Mouse (Mus musculus) left cerebral cortex, postnatal 4 days (tissue): ENCODE data around the gene S1pr5. TPM values are rescaled to one million over a fixed set of nuclear protein-coding genes. Genes with fewer than 3 reads are reported as not detected.
"Not testable (repeated sequence)": the region's sequence is repeated elsewhere in the genome, so short reads cannot be mapped to it uniquely, and the experiment has no call there.

Experiments
- DNase-seq: peaks from one replicate; pipeline ENCODE4 v3.0.0-alpha.2; 2022
- intact Hi-C: fragments of 180-260 bp; cut with DNase I; formaldehyde crosslinking; loops from one replicate; pipeline ENCODE4 v1.15.1; 2025
- total RNA-seq, 2 experiments: library from RNA; stranded (reverse); gene quantifications; 2 replicates each; pipeline ENCODE4 v1.2.3; 2021

The S1pr5 gene
- total RNA-seq, 2 experiments from 2014 or later = 2.5 to 2.8 TPM

DNA sequence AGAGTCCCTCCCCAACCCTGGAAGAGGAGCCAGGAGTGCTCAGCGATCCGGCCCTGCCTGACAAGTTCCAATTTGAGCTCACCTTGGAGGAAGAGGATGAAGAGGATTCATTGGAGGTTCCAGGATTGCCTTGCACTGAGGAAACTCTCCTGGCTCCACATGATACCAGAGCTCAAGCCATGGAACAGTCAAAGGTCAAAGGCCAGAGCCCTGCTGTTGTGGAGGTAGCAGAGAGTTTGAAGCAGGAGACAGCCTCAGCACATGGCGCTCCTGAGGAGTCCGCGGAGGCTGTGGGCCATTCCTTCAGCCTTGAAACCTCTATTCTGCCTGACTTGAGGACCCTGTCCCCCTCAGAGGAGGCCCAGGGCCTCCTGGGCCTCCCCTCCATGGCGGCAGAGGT is 37.4 kb downstream of the S1pr5 start:
- no peak for DNase-seq
- intact Hi-C loops = no loop called here

DNA sequence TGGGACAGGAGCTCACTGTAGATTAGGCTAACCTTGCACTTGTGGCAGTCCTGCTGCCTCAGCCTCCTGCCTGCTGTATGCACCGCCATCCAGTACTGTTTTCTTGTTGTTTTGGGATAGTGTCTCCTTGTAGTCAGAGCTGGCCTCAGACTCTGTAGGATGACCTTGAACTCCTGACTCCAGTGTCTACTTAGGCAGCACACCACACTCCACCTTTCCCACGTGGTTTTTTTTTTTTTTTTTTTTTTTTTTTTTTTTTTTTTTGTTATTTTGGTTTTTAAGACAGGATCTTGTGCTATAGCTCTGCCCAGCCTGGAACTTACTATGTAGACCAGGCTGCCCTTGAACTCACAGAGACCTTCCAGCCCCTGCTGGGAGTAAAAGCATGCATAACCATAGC is 39.6 kb downstream of the S1pr5 start:
- intact Hi-C loops = no loop called here
- DNase-seq = no peak

- DNase-seq = no peak
- intact Hi-C loops = no loop called here
Measured at GRCm38 (mm10) chr9:21206848-21207247, 41.4 kb downstream of the S1pr5 start.

- DNase-seq = peak; percentile 46
- intact Hi-C loops = no loop called here
Measured at GRCm38 (mm10) chr9:21204528-21205272, 43.5 kb downstream of the S1pr5 start.

DNA sequence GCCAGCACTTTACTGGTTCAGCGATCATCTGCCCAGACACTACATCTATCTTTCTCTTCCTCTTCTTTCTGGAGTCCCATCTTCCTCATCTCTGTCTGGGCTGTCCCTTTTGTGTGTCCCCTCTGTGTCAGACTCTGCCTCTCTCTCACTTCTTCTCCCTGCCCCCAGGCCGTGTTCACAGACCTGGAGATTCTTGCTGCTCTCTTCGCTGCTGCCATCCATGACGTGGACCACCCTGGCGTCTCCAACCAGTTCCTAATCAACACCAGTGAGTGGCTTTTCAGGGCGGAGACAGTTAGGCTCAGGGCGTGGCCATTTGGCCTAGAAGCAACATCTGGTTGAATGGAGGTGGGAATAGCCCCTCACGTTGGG is 44.1 kb downstream of the S1pr5 start:
- intact Hi-C loops = no loop called here

DNA sequence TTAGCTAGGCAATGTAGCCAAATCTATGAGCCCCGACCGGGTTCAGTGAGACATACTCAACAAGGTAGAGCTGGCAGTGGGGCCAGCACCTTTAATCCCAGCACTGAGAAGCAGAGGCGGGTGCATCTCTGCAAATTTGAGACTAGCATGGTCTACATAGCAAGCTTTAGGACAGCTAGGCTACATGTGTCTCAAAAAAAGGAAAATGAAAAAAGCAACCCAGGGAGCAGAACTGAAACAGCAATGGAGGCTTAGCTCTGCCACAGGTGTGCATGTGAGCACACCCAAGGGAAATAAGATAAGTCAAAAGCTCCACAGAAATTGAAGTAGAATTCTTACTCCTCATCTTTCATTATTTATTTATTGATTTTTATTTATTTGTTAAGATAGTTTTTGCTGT is 49.3 kb downstream of the S1pr5 start:
- intact Hi-C loops = no loop called here
- DNase-seq = no peak

More for the DNA sequence above, 44.1 kb downstream of the S1pr5 start:
- no peak for DNase-seq

DNA sequence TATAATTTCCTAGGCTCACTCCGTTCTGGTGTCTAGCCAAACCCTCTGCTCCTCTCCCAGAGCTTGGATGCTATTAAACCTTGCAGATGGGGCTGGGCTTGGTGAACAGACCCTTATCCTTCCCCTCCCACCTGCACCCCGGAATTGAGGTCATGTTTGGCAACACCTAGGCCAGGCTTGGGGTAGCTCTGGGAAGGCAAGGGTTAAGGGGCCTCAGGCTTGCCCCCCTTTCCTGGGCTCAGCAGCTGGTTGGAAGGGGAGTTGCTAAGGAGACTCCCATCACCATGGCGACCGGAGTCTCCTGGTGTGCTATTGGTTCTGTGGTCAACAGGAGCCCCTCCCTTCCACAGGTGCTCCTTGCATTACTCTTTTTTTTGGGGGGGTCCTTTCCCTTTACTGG is 50.3 kb downstream of the S1pr5 start:
- intact Hi-C loops = no loop called here

GRCm38 (mm10) chr9:21196521-21197433 is 51.5 kb downstream of the S1pr5 start:
- intact Hi-C loops = no loop called here
- DNase-seq = peak; percentile 64

More for the DNA sequence above, 50.3 kb downstream of the S1pr5 start:
- DNase-seq = peak; percentile 79

GRCm38 (mm10) chr9:21195736-21196505 is 52.3 kb downstream of the S1pr5 start:
- DNase-seq, intact Hi-C loops: not testable (repeated sequence)

DNA sequence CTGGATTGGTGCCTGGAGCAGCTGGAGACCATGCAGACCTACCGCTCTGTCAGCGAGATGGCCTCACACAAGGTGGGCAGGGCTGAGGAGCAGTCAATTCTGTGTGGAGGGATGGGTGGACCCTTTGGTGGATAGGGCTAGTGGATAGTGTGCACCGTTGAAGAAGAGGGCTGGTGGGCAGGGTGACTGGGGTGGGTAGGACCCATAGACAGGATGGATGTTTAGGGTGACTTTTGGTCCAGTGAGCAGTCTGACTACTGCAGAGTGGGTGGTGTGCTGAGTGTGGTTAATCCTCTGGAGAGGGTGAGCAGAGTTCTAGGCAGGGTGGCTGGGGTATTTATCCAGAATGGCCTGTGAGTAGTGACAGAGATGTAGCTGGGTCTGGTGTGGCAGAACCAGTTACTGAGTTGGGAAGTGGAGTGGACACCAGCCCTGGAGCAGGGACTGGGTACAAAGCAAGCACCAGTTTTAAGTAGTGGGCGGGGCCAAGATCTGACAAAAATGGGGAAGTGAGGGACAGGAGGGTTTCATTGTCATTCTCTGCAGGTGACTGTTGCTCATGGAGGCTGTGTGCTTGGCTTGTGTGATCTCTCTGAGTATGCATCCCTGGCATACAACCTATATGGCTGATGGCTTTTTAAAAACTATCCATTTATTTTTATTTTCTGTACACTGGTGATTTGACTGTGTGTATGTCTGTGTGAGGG is 53.3 kb downstream of the S1pr5 start:
- intact Hi-C loops = no loop called here
- DNase-seq = no peak

DNA sequence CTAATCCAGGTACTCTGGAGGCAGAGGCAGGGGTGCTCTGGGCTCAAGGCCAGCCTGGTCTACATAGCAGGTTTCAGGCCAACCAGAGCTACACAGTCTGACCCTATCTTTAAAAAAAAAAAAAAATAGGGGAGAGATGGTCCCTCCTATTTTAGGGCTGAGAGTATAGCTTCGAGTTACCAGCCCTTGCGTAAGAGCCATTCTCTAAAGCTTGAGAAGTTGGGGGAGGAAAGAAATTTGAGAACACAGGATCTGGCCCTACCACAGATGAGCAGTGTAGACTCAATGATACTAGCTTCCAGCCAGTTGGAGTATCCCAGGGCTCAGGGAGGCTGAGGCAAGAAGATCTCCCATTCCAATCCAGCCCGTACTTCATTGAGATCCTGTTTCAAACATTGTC is 54.5 kb downstream of the S1pr5 start:
- intact Hi-C loops = no loop called here
- DNase-seq = no peak

Other genes starting within 250 kb of the S1pr5 start
- 10 to 100 TPM; 45.2 to 49.3 TPM for gene Mrpl4, start 245.7 kb downstream of the S1pr5 start, total RNA-seq
- 1 to 10 TPM; 2.5 to 2.8 TPM for gene Icam1, start 232.5 kb downstream of the S1pr5 start, total RNA-seq
- not detected for gene Icam4, start 219.1 kb downstream of the S1pr5 start, total RNA-seq
- 10 to 100 TPM; 28.1 to 41.3 TPM for gene Icam5, start 216.4 kb downstream of the S1pr5 start, total RNA-seq
- not detected for gene Zglp1, start 181.3 kb downstream of the S1pr5 start, total RNA-seq
- 1 to 10 TPM; 1.9 TPM for gene Gm49373, start 175.3 kb downstream of the S1pr5 start, total RNA-seq
- gene Fdx1l, start 174.8 kb downstream of the S1pr5 start, total RNA-seq = 10 to 100 TPM; 36.6 to 38.2 TPM
- 1 to 10 TPM; 3.3 to 4.1 TPM for gene Gm38431, start 156.4 kb downstream of the S1pr5 start, total RNA-seq
- gene Raver1, start 156.4 kb downstream of the S1pr5 start, total RNA-seq = 10 to 100 TPM; 36.8 to 37.9 TPM
- 10 to 100 TPM; 16.1 to 16.7 TPM for gene Tyk2, start 117.2 kb downstream of the S1pr5 start, total RNA-seq
- 100 to 1,000 TPM; 125 TPM for gene Cdc37, start 98.5 kb downstream of the S1pr5 start, total RNA-seq
- 10 to 100 TPM; 44.4 to 47.3 TPM for gene Pde4a, start 82.7 kb downstream of the S1pr5 start, total RNA-seq
- gene Keap1, start 9.1 kb downstream of the S1pr5 start, total RNA-seq = 10 to 100 TPM; 49.0 to 50.8 TPM
- 10 to 100 TPM; 26.3 to 31.0 TPM for gene Atg4d, start 16.9 kb upstream of the S1pr5 start, total RNA-seq
- 10 to 100 TPM; 46.7 to 49.2 TPM for gene Kri1, start 39.5 kb upstream of the S1pr5 start, total RNA-seq
- 10 to 100 TPM; 58.3 to 63.6 TPM for gene Cdkn2d, start 43.0 kb upstream of the S1pr5 start, total RNA-seq
- 1 to 10 TPM; 1.3 to 3.7 TPM for gene Ap1m2, start 63.9 kb upstream of the S1pr5 start, total RNA-seq
- 10 to 100 TPM; 69.9 to 71.5 TPM for gene Slc44a2, start 72.3 kb upstream of the S1pr5 start, total RNA-seq
- 100 to 1,000 TPM; 170 to 172 TPM for gene Ilf3, start 119.4 kb upstream of the S1pr5 start, total RNA-seq
- gene Qtrt1, start 163.4 kb upstream of the S1pr5 start, total RNA-seq = 10 to 100 TPM; 38.2 to 41.0 TPM
- 10 to 100 TPM; 87.1 to 92.7 TPM for gene Dnm2, start 176.5 kb upstream of the S1pr5 start, total RNA-seq